Mouse (Mus musculus): Measurements from ENCODE around the gene Ccdc180.

DNA sequence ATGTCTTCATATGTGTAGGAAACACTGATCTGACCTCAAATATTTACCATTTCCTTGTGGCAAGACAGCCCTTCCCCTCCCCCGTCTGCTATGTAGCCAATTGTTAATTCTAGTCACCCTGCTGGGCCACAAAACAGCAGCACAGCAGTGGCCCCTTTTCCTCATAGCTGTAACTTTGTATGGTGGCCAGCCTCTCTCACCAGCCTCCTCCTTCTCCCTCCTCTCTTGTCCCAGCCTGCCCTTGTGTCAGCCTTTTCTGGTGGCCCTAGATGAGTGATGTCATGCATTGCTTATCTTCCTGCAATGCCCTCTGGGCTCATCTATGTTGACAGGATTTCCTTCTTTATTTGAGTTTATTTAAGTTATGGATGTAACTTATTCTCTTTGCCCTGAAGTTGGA, 40.7 kb upstream of the Ccdc180 start:
- TF ChIP-seq MAX (IDR thresholded peaks at IDR 0.05; ENCODE audit: low read length) (no peak), CTCF (conservative IDR thresholded peaks at IDR 0.05 in 1 of 2, IDR thresholded peaks at IDR 0.05 in 1 of 2; ENCODE audit: low read depth in 2 of 2, low read length in 2 of 2) (no peak), MAFK (IDR thresholded peaks at IDR 0.05; ENCODE audit: insufficient replicate concordance, low read length) (no peak), CHD2 (IDR thresholded peaks at IDR 0.05; ENCODE audit: low read length) (no peak), JUND (conservative IDR thresholded peaks at IDR 0.05; ENCODE audit: low read depth, low read length) (no peak), ZKSCAN1 (IDR thresholded peaks at IDR 0.05; ENCODE audit: borderline replicate concordance, low read depth, low read length) (no peak), POLR2A (IDR thresholded peaks at IDR 0.05; ENCODE audit: low read depth, low read length) (no peak), E2F4 (IDR thresholded peaks at IDR 0.05; ENCODE audit: insufficient replicate concordance, low read depth, low read length) (no peak), NELFE (IDR thresholded peaks at IDR 0.05; ENCODE audit: low read depth, low read length) (no peak)

Measured in CH12.LX (cell line).